Mouse (Mus musculus): Measurements from ENCODE around the gene C1qtnf5.

GRCm38 (mm10) chr9:44069252-44069651 lies 37.8 kb upstream of the C1qtnf5 start:
- TF ChIP-seq POLR2A (IDR thresholded peaks at IDR 0.05; ENCODE audit: low read depth, low read length), result no peak
- TF ChIP-seq CTCF (IDR thresholded peaks at IDR 0.05; ENCODE audit: borderline replicate concordance, insufficient read depth, low read length), result no peak
